Mouse (Mus musculus): ENCODE measurements around the gene Mcf2l. TPM values are rescaled to one million over a fixed set of nuclear protein-coding genes. Genes with fewer than 3 reads are reported as not detected.

Mcf2l gene
- polyA plus RNA-seq, 1 experiment from 2014 or later = 18.7 TPM

DNA sequence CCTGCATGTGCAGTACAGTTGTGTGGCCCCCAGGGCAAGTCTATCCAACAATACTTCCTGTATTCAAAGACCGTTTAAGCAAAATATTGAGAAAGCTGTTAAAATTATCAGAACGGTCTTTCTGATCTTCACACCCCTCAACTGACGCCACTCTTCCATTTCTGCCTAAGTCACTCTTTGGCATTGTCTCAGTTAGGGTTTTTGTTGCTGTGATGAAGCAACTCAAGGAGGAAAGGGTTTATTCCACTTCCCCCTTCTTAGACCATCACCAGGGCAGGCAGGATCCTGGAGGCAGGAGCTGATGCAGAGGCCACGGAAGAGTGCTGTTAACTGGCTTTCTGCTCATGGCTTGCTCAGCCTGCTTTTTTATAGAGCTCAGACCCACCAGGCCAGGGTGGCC lies 82.3 kb downstream of the Mcf2l start:
- no peak overlapping the region for H3K4me2 ChIP-seq (replicated peaks)
- no peak overlapping the region for H3K4me3 ChIP-seq (replicated peaks)
- no peak overlapping the region for H3K9ac ChIP-seq
- no peaks in the 10 kb centered on the region for H3K27me3 ChIP-seq
- H3K27ac ChIP-seq (replicated peaks) = no peak overlapping the region
- no peak for ATAC-seq (ENCODE audit: insufficient number of reproducible peaks, low FRiP score, low TSS enrichment, low read depth)
- no peaks in the 10 kb centered on the region for H3K4me1 ChIP-seq
- H3K9me3 ChIP-seq (replicated peaks) = no peaks in the 10 kb centered on the region
- WGBS = 86% methylated on average over 4 of the region's 4 CpGs
- no peaks in the 10 kb centered on the region for H3K36me3 ChIP-seq

GRCm38 (mm10) chr8:12956941-12957340 lies 83.3 kb downstream of the Mcf2l start:
- no peak overlapping the region for H3K4me2 ChIP-seq (replicated peaks)
- no peak for ATAC-seq (ENCODE audit: insufficient number of reproducible peaks, low FRiP score, low TSS enrichment, low read depth)
- no peaks in the 10 kb centered on the region for H3K27me3 ChIP-seq
- H3K27ac ChIP-seq (replicated peaks) = no peak overlapping the region
- no peaks in the 10 kb centered on the region for H3K4me1 ChIP-seq
- no peaks in the 10 kb centered on the region for H3K9me3 ChIP-seq (replicated peaks)
- whole genome bisulfite sequencing = 48% methylated on average over 5 of the region's 5 CpGs
- H3K36me3 ChIP-seq = no peaks in the 10 kb centered on the region
- H3K9ac ChIP-seq = no peak overlapping the region
- no peak overlapping the region for H3K4me3 ChIP-seq (replicated peaks)

DNA sequence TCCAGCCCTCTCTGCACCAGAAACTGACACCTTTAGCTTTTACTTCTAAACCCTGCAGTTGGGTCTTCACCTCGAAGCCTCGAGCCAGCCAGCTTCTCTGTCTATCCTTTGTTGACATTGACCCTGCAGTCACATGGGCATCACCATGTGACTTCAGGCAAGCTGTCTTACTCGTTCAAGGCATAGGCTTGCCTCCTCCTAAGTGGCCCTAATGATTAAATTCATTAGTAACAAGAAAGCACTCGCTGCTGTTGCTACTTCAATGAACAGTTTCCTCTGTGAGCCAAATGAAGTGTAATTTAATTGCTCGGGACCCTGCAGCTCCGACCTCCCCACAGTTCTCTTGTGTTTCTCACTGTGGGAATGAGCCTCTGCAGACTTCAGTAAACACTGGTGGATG lies 83.8 kb downstream of the Mcf2l start:
- Histone ChIP-seq H3K27ac (replicated peaks) (no peak overlapping the region), H3K4me3 (replicated peaks) (no peak overlapping the region), H3K36me3 (no peaks in the 10 kb centered on the region), H3K4me1 (no peaks in the 10 kb centered on the region), H3K4me2 (replicated peaks) (no peak overlapping the region), H3K9me3 (replicated peaks) (no peaks in the 10 kb centered on the region), H3K27me3 (no peaks in the 10 kb centered on the region), H3K9ac (no peak overlapping the region)
- 39% methylated on average over 6 of the region's 6 CpGs for WGBS
- ATAC-seq (ENCODE audit: insufficient number of reproducible peaks, low FRiP score, low TSS enrichment, low read depth) = no peak

GRCm38 (mm10) chr8:12960609-12961008 lies 87.0 kb downstream of the Mcf2l start:
- H3K27ac ChIP-seq (replicated peaks) = no peak overlapping the region
- no peaks in the 10 kb centered on the region for H3K4me1 ChIP-seq
- no peak overlapping the region for H3K9ac ChIP-seq
- H3K9me3 ChIP-seq (replicated peaks) = no peaks in the 10 kb centered on the region
- no peak for ATAC-seq (ENCODE audit: insufficient number of reproducible peaks, low FRiP score, low TSS enrichment, low read depth)
- no peak overlapping the region for H3K4me2 ChIP-seq (replicated peaks)
- no peaks in the 10 kb centered on the region for H3K27me3 ChIP-seq
- no peaks in the 10 kb centered on the region for H3K36me3 ChIP-seq
- WGBS = 90% methylated on average over 2 of the region's 2 CpGs
- H3K4me3 ChIP-seq (replicated peaks) = no peak overlapping the region

DNA sequence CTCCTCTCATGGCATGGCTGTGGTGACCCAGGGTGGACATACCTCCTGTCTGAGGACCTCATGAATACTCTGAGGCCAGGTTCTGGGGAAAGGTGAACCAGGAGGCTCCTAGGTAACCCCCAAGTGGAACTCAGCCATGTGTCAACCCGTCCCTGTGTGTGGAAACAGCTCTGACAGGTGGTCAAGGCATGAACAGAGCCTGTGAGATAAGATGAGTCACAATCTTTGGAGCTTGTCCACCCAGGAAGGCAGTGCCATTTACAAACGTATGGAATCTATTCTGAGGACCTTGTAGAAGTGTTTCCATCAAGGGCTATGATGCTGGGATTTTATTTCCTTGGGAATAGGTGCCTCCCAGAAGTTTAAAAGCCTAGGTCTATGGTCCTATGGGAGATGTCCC lies 87.6 kb downstream of the Mcf2l start:
- no peak for ATAC-seq (ENCODE audit: insufficient number of reproducible peaks, low FRiP score, low TSS enrichment, low read depth)
- Histone ChIP-seq H3K36me3 (peaks cover 4% of the 10 kb centered on the region; the same call in 1 of the 2 replicates), H3K9ac (no peak overlapping the region), H3K4me2 (replicated peaks) (no peak overlapping the region), H3K4me1 (no peaks in the 10 kb centered on the region), H3K4me3 (replicated peaks) (no peak overlapping the region), H3K27ac (replicated peaks) (no peak overlapping the region), H3K9me3 (replicated peaks) (no peaks in the 10 kb centered on the region), H3K27me3 (no peaks in the 10 kb centered on the region)
- WGBS = 55% methylated on average over 2 of the region's 2 CpGs

- H3K4me1 ChIP-seq = no peaks in the 10 kb centered on the region
- ATAC-seq (ENCODE audit: insufficient number of reproducible peaks, low FRiP score, low TSS enrichment, low read depth) = no peak
- peaks cover 4% of the 10 kb centered on the region; the same call in 1 of the 2 replicates for H3K36me3 ChIP-seq
- no peak overlapping the region for H3K27ac ChIP-seq (replicated peaks)
- no peak overlapping the region for H3K4me2 ChIP-seq (replicated peaks)
- no peak overlapping the region for H3K4me3 ChIP-seq (replicated peaks)
- H3K9ac ChIP-seq = no peak overlapping the region
- 74% methylated on average over 8 of the region's 8 CpGs for WGBS
- no peaks in the 10 kb centered on the region for H3K27me3 ChIP-seq
- H3K9me3 ChIP-seq (replicated peaks) = no peaks in the 10 kb centered on the region
Observed at GRCm38 (mm10) chr8:12961821-12962534, 88.4 kb downstream of the Mcf2l start.

- peaks cover 4% of the 10 kb centered on the region; the same call in 1 of the 2 replicates for H3K36me3 ChIP-seq
- H3K4me3 ChIP-seq (replicated peaks) = no peak overlapping the region
- ATAC-seq (ENCODE audit: insufficient number of reproducible peaks, low FRiP score, low TSS enrichment, low read depth) = no peak
- H3K4me2 ChIP-seq (replicated peaks) = no peak overlapping the region
- no peaks in the 10 kb centered on the region for H3K9me3 ChIP-seq (replicated peaks)
- H3K9ac ChIP-seq = no peak overlapping the region
- no peak overlapping the region for H3K27ac ChIP-seq (replicated peaks)
- WGBS = 61% methylated on average over 13 of the region's 13 CpGs
- no peaks in the 10 kb centered on the region for H3K27me3 ChIP-seq
- no peaks in the 10 kb centered on the region for H3K4me1 ChIP-seq
Observed at GRCm38 (mm10) chr8:12962541-12963380, 89.2 kb downstream of the Mcf2l start.

DNA sequence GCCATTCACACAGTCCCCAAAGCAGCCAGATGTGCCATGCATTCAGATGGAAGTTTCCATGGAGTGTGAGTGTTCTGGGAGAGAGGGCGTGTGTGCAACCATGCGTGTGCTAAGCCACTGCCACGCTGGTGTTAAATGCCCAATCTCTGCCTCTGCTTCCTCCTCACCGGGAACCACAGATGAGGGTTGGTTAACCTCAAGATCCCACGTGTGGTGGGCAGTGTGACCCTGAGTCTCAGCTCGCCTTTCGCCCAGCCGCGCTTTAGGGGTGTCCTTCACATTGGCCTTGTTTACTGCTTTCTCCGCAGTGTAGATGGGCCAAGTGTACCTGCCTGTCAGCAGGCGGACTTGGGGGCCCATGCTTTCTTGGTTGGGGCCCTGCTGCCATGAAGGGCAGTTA lies 102.7 kb downstream of the Mcf2l start:
- Histone ChIP-seq H3K9ac (no peak overlapping the region), H3K9me3 (replicated peaks) (no peaks in the 10 kb centered on the region), H3K27ac (replicated peaks) (no peak overlapping the region), H3K27me3 (no peaks in the 10 kb centered on the region), H3K4me3 (replicated peaks) (no peak overlapping the region), H3K36me3 (peaks cover 10% of the 10 kb centered on the region; the same call in 1 of the 2 replicates), H3K4me1 (no peaks in the 10 kb centered on the region), H3K4me2 (replicated peaks) (no peak overlapping the region)
- WGBS = 81% methylated on average over 11 of the region's 11 CpGs
- ATAC-seq (ENCODE audit: insufficient number of reproducible peaks, low FRiP score, low TSS enrichment, low read depth) = no peak

- H3K36me3 ChIP-seq = peaks cover 10% of the 10 kb centered on the region; the same call in 1 of the 2 replicates
- H3K27me3 ChIP-seq = no peaks in the 10 kb centered on the region
- ATAC-seq (ENCODE audit: insufficient number of reproducible peaks, low FRiP score, low TSS enrichment, low read depth) = no peak
- H3K4me3 ChIP-seq (replicated peaks) = no peak overlapping the region
- no peak overlapping the region for H3K9ac ChIP-seq
- H3K9me3 ChIP-seq (replicated peaks) = no peaks in the 10 kb centered on the region
- 59% methylated on average over 5 of the region's 5 CpGs for WGBS
- no peaks in the 10 kb centered on the region for H3K4me1 ChIP-seq
- no peak overlapping the region for H3K27ac ChIP-seq (replicated peaks)
- H3K4me2 ChIP-seq (replicated peaks) = no peak overlapping the region
Observed at GRCm38 (mm10) chr8:12976723-12977122, 103.1 kb downstream of the Mcf2l start.

- no peak overlapping the region for H3K27ac ChIP-seq (replicated peaks)
- 76% methylated on average over 12 of the region's 12 CpGs for WGBS
- H3K4me1 ChIP-seq = no peaks in the 10 kb centered on the region
- ATAC-seq (ENCODE audit: insufficient number of reproducible peaks, low FRiP score, low TSS enrichment, low read depth) = no peak
- peaks cover 10% of the 10 kb centered on the region; the same call in 1 of the 2 replicates for H3K36me3 ChIP-seq
- no peaks in the 10 kb centered on the region for H3K27me3 ChIP-seq
- H3K4me2 ChIP-seq (replicated peaks) = no peak overlapping the region
- no peaks in the 10 kb centered on the region for H3K9me3 ChIP-seq (replicated peaks)
- H3K9ac ChIP-seq = no peak overlapping the region
- no peak overlapping the region for H3K4me3 ChIP-seq (replicated peaks)
Observed at GRCm38 (mm10) chr8:12977325-12977724, 103.7 kb downstream of the Mcf2l start.

GRCm38 (mm10) chr8:12978308-12978707 lies 104.7 kb downstream of the Mcf2l start:
- ATAC-seq (ENCODE audit: insufficient number of reproducible peaks, low FRiP score, low TSS enrichment, low read depth) = no peak
- WGBS = 65% methylated on average over 2 of the region's 2 CpGs
- H3K4me2 ChIP-seq (replicated peaks) = no peak overlapping the region
- H3K27ac ChIP-seq (replicated peaks) = no peak overlapping the region
- no peak overlapping the region for H3K9ac ChIP-seq
- H3K9me3 ChIP-seq (replicated peaks) = no peaks in the 10 kb centered on the region
- H3K4me1 ChIP-seq = no peaks in the 10 kb centered on the region
- H3K36me3 ChIP-seq = peaks cover 10% of the 10 kb centered on the region; the same call in 1 of the 2 replicates
- no peak overlapping the region for H3K4me3 ChIP-seq (replicated peaks)
- H3K27me3 ChIP-seq = no peaks in the 10 kb centered on the region
